Mouse (Mus musculus): Measurements from ENCODE around the gene Pex11a.

The Pex11a gene

GRCm38 (mm10) chr7:79738913-79739312 lies 4.0 kb downstream of the Pex11a start:
- in situ Hi-C loops (cut with MboI, MseI), result no loop called here

GRCm38 (mm10) chr7:79736511-79736910 lies 6.4 kb downstream of the Pex11a start:
- in situ Hi-C loops (cut with MboI, MseI), result no loop called here

GRCm38 (mm10) chr7:79734563-79734962 lies 8.4 kb downstream of the Pex11a start:
- in situ Hi-C loops (cut with MboI, MseI), result no loop called here

- in situ Hi-C loops (cut with MboI, MseI), result no loop called here
These were observed 10.3 kb downstream of the Pex11a start, which contains the start of gene Plin1 for GRCm38 (mm10) chr7:79732622-79733021. Gene Plin1, minus strand, starts transcription at chr7:79732903.

GRCm38 (mm10) chr7:79731438-79731837 lies 11.5 kb downstream of the Pex11a start:
- in situ Hi-C loops (cut with MboI, MseI), result no loop called here

- in situ Hi-C loops (cut with MboI, MseI), result no loop called here
These were observed 13.1 kb downstream of the Pex11a start for GRCm38 (mm10) chr7:79729743-79730370.

GRCm38 (mm10) chr7:79729169-79729568 lies 13.8 kb downstream of the Pex11a start:
- in situ Hi-C loops (cut with MboI, MseI), result no loop called here

- in situ Hi-C loops (cut with MboI, MseI), result no loop called here
These were observed 14.7 kb downstream of the Pex11a start for GRCm38 (mm10) chr7:79728219-79728618.

GRCm38 (mm10) chr7:79727091-79727490 lies 15.8 kb downstream of the Pex11a start:
- in situ Hi-C loops (cut with MboI, MseI), result no loop called here

- in situ Hi-C loops (cut with MboI, MseI), result no loop called here
These were observed 21.4 kb downstream of the Pex11a start for GRCm38 (mm10) chr7:79721386-79721977.

GRCm38 (mm10) chr7:79715187-79715981 lies 27.5 kb downstream of the Pex11a start, which contains the start of gene Kif7:
Gene Kif7, minus strand, starts transcription at chr7:79715720.
- in situ Hi-C loops (cut with MboI, MseI), result no loop called here

- in situ Hi-C loops (cut with MboI, MseI), result no loop called here
These were observed 32.1 kb downstream of the Pex11a start for GRCm38 (mm10) chr7:79710831-79711230.

GRCm38 (mm10) chr7:79710130-79710607 lies 32.8 kb downstream of the Pex11a start:
- in situ Hi-C loops (cut with MboI, MseI), result no loop called here

GRCm38 (mm10) chr7:79705210-79705609 lies 37.7 kb downstream of the Pex11a start:
- in situ Hi-C loops (cut with MboI, MseI), result no loop called here

- in situ Hi-C loops (cut with MboI, MseI), result no loop called here
These were observed 40.2 kb downstream of the Pex11a start for GRCm38 (mm10) chr7:79702755-79703154.

- in situ Hi-C loops (cut with MboI, MseI), result no loop called here
These were observed 46.4 kb downstream of the Pex11a start for GRCm38 (mm10) chr7:79696495-79696894.
